Mouse (Mus musculus): ENCODE measurements around the gene Grip1.

Grip1 gene

DNA sequence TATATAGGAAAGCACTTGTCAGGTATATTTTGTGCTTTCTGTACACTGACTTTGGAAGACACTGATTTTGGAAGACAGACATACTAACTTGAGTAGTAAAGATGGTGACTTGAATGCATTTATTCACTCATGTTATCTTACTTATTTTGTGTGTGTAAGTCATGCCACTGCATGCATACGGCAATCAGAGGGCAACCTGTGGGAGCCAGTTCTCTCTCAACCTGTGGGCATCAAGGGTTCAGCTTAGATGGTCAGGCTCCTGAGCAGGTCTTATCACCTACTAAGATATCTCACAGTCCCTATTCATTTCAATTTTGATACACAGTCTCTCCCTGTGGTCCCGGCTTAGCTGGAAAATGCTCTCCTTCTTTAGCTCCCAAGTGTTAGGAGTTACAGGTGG, 5.4 kb downstream of the Grip1 start:
- no peak for DNase-seq (ENCODE audit: low spot score)

DNA sequence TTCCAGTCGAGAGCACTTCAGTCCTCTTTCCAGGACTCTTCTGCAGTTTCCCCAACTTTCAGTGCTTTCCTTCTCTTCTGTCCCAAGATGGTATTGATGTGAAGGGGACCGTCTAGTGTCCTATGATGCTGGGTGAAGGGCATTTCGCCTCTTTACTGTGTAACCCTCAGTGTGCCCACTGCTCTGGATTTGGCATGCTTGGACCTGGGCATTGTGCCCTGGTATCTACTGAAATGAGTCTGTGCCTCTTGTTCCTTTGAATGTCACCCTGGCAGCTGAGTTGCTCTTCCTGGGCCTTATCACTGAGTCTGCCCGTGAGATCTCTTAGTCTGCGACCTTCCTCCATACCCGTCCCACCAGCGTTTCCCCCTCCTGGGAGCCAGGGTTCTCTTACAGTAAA, 9.7 kb downstream of the Grip1 start:
- DNase-seq (ENCODE audit: low spot score) = no peak

DNA sequence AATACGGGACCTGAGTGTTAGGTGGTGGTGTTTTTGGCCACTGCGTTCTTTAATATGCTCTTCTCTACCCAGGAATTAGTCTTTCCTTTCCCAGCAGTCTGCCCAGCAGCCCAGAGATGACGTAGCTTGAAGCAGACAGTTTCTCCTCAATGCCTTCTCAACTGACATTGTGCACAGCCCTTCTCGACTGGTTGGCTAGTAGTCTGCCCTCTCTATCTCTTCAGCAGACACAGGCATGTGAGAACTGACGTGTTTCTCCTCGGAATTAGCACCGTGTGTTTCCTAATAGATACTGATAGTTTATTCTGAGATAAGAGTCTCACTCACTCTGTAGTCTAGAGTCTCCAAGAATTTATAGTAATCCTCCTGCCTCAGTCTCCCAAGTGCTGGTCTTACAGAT, 10.2 kb downstream of the Grip1 start:
- no peak for DNase-seq (ENCODE audit: low spot score)

DNA sequence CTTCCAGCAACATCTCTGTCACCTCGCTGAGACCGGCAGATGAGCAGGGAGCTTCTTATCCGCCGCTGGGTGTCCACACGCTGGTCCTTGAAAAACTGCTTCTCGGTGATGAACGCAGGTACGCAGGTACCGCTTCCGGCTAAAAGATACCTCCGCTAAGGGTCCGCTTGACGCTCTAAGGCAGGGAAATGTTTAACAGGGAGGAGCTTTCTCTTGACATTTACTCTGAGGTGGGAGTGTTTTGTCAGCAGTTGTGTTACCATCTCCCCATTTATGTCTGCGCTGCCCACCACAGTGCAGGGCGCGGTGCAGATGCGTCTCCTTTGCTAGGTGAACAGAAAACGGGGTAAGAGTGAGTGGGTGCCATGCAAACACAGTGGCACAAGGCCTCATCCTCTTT, 14.3 kb downstream of the Grip1 start:
- no peak for DNase-seq (ENCODE audit: low spot score)

DNA sequence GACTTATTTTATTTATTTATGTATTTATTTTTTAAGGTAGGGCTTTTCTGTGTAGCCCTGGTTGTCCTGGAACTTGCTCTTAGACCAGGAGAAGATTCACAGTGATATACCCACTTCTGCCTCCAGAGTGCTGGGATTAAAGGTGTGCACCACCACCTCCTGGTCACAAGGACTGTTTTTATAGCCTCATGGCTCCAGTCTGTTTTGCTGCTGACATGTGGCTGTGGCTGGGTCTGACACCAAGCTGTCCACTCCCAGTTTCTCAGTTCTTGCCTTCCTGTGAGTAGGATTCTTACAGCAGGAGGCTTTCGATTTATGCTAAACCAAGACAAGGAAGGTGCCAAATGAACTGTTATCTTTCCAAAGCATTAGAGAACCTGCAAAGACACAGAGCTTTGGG, 16.5 kb downstream of the Grip1 start:
- no peak for DNase-seq (ENCODE audit: low spot score)

DNA sequence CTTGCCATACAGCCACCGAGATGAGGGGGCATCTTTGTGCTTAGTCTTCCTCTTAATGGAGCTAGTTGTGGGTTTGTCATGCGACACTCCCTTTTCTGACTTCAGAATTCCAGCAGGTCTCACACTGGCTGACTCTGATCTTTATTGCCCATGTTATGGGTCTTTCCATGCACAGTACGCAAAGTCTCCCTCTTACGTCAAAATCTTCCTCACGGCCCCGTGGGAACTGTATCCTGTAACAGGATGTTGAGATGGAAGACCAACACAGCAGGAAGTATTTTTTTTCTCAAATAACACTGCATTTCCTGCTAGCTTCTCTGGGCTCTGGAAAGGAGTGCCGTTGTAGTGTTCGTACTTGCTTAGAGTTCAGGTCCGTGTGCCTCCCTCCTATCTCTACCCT, 21.5 kb downstream of the Grip1 start:
- DNase-seq (ENCODE audit: low spot score) = no peak

DNA sequence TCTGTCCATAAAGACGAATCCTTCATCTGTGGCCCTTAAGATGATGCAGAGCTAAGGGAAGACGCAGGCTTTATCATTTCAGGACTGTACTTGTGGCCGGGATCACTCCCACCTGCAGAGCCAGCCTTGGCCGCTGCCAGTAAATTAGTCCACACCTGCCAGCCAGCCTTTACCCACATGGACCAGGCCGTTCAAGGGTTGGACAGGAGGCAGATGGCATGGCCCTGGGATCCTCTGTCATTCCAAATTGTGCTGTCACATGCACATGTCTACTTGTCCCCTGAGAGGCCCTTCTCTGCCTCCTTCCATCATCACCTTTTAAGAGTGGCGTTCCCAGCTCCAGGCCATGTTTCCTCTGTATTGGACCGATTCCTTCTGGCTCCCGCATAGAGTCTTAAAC, 24.0 kb downstream of the Grip1 start:
- DNase-seq (ENCODE audit: low spot score) = no peak

DNA sequence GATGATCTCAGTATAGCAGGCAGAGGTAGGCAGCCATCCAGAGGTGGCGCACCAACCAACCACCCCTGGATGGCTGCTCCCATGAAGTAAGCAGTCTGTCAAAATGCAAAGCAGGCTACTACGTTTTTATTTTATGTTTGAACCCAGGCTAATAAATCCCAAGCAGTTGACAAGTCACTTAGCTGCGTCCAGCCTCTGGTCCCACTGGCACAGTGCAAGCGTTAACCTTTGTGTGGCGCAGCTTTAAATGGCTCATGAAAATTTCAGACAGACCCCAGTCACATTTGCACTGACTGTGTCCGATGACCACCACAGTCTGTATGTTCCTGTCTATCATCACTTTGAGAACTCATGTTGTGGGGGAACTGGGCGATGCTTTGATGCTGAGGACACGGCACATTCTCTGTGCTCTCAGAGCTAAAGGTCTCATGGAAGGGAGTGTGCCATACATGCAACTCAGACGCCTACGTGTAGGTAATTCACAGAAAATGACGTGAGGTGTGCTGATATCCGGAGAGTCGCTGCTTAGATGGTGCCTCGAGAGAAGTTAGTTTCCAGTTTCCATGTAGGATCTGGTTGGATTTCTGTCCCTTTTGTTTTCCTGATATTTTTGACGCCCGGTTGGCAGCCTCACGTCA, 29.6 kb downstream of the Grip1 start:
- DNase-seq (ENCODE audit: low spot score) = peak; percentile 21

DNA sequence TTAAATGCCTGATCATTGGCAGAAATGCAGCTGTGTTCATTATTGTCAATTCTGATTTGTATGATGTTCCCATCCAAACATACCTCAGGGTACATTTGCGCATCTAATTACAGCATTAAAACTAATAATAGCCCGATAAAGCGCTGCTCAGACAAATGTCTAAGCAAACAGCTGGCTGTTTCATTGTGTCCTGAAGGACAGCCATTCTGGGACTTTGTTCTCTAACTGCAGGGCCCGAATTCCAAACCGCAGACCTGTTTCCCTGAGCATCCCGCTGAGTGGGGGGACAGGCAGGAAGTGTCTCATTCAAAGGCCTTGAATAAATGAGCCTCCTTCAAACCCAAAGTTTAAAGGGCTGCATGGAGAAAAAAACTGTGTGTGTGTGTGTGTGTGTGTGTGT, 30.1 kb downstream of the Grip1 start:
- peak; percentile 26 for DNase-seq (ENCODE audit: low spot score)

DNA sequence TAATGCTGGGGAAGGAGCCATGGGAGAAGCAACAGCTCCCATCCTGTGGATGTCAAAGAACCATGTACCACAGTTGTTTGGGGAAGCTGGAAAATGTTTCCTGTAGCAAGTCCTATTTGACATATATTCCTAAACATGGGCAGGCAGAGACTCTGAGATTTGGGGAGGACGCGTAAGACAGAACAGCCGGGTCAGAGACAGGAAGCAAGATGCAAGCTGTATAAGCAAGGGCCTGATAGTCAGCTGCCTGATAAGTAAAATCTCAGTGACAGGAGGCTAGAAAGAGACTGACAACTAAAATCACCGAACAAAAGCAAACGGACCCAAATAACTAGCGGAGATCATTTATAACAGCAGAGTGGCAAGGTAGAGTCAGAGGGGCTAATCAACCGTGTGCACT, 33.3 kb downstream of the Grip1 start:
- DNase-seq (ENCODE audit: low spot score) = no peak

DNA sequence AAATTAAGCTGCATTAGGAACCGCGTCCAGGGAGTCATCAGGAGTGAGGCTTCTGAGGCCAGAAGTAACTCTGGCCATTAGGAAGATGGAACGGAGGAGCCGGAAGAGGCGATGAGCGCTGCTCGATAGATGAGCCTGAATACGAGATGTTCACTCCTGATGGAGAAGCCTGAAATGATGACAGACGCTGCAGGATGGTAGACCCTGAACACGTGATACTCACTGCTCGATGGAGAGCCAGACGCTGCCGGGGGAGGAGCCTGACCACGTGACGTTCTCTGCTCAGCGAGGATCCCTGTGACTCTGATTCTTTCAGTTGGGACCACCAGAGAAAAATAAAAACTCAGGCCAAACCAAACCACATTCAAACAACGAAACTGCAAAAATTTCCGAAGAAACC, 37.2 kb downstream of the Grip1 start:
- DNase-seq (ENCODE audit: low spot score) = no peak

DNA sequence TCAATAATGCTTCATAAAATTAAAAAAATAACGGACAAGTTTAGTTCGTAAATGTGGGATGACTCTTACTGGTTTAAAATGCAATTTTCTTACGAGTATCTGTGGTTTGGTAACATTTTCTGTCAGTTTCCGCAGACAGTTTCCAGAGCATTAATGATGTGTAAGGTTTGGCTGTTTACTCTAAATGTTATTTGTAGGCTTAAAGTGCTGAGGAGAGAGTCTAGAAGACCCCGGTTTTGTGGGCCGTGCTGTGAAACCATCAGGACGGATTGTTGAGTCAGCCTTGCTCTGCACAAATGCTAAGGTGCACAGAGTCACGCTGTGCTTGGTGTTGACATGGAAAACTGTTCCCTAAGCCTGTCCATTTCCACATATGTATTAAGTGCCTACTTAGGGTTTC, 41.7 kb downstream of the Grip1 start:
- DNase-seq (ENCODE audit: low spot score) = no peak

DNA sequence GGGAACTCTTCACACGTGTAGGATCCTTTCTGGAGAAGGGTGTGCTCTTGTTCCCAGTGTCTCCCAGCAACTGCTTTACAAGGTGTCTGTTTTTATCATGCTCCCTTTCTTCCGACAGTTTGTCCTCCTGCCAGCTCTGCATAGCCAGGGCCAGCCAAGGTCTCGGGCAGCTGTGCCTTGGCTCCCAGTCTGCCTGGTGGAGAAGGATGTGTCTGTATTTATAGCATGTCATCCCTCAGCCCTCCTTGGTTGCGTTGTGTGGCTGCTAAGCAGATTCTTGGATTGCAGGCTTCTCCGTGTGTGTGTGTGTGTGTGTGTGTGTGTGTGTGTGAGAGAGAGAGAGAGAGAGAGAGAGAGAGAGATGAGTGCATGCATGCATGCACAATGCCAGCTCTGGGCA, 42.6 kb downstream of the Grip1 start:
- DNase-seq (ENCODE audit: low spot score) = no peak

DNA sequence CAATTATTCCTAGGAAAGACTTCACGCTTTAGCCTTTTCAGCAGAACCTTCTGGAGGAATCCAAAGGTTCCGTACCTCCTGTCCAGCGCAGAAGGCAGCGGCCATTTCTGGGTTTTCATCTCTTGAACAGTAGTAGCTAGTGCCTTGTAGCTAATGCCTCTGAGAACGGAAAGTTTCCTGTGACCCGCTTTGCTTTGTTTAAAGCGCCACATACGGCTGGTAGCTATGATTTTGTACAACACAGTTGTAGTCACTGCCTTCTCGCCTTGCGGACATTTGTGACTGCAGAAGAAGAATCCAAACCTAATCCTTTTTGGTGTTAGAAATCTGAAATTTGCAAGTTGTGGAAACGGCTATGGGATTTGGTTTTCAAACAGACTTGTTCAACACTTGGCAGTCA, 68.1 kb downstream of the Grip1 start:
- no peak for DNase-seq (ENCODE audit: low spot score)

DNA sequence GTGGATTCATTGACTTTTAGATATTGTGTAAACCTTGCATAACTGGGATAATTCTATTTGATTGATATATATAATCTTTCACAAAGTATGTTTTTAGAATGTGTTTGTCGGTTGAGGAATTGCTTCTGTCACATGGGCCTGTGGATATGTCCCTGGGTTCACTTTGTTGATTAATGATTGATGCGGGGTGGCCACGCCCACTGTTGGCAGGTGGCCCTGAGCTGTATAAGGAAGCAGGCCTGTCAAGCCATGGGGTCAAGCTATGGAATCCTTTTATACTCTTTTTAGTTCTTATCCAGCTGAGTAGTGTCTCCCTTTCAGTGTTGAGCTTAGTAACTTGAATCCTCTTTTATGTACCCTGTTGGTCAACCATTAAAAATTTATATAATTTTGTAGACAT, 72.1 kb downstream of the Grip1 start:
- no peak for DNase-seq (ENCODE audit: low spot score)

DNA sequence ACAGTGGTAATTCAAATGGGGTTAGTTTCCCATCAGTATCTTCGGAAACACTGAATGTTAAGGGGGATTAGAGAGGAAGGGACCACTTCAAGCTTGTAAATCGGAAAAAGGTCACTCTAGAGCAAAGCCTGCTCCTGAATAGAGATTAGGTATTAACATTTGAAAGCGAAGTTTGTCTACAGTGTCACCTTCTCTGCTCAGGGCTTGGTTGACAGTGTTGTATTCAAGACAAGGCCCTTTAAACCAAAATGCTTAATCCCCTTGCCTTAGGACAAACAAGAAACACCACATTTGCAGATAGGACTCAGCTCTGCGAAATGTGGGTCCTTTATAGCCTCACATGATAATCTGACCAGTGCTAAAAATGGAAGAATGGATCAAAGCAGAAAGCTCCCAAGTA, 81.2 kb downstream of the Grip1 start:
- DNase-seq (ENCODE audit: low spot score) = no peak

DNA sequence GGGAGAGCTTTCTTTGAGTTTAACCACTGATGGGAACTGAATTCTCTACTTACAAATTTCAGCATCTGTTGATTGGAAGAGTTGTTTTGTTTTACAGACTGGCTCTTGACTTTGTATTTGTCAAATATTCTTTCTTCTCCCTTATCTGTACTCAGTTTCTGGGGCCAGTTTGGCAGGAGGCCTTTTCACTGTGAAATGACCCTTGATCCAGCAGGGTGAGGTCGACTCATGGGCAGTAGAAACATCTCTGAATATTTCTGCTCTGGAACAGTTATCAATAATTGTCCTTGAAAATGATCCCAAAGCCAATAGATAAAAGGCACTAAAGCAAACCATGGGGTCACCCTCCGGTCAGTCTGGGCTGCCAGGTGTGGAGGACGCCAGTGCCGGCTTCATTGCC, 88.0 kb downstream of the Grip1 start:
- DNase-seq (ENCODE audit: low spot score) = no peak

DNA sequence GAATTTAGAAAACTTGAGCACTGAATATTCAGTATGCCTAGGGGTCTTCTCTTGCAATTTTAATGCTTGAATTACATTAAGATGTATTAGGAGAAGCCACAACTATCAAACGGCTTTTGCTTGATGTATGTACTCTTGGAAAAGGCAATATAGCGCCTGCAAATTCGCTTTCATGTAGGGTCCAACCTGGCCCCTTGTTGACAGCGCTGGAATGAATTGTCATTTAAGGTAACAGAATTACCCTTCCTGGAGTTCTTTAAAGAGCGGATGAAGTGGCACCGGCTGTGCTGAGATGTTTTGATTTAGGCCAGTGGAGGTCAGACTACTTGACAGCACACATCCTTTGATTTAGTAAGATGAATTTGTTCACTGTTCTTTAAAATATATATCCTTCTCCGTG, 90.1 kb downstream of the Grip1 start:
- no peak for DNase-seq (ENCODE audit: low spot score)

DNA sequence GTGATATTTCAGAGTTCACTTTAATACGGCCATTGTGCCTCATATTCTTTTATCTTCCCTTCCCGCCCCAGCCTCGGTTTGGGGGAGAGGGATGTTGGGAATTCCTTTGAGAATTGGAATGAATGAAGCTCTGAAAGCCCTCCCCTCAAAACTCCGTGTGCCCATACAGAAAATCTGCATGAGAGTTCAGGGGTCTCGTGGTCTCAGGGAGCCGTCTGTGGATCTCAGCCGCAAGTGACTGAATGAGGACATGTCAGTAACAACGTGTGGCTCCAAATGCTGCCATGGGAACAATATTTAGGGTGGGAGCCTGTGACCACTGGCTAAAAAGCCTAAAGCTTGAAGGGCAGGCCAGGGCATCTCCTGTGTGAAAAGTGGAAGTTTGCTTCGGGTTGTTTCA, 91.1 kb downstream of the Grip1 start:
- peak; percentile 14 for DNase-seq (ENCODE audit: low spot score)

DNA sequence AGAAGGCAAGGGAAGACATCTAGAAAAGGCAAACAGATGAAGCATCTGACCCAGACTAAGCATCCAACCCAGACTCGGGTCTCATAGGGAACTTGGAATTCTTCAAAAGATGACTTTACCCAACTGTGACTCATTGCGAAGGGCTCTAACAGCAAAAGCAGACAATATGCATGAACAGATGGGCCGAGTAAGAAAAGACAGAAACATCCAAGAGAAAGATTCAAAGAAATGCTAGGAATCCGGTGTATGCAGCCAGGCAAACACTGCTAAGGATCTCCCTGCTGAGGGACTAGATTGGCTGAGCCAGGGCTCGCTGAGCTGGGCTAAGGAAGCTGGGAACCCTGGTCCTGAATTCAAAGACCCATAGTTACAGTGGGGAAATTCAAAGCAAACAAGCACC, 94.2 kb downstream of the Grip1 start:
- no peak for DNase-seq (ENCODE audit: low spot score)

DNA sequence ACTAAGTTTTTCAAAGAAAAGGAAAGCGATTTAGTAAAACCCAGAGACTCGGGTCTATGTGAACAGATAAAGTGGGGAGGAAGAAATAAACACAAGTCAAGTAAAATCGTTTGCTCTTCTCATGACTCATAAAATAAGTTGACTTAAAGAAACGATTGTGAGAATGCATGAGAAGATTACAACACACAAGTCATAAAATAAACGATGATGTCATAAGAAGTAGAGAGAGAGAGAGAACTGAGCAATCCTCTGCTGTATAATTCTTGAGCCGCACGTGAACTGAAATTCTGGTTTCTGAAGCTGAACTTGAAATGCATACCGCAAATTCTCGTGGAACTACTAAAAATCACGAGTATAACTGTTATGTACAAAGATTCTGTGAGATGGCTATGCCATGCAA, 95.1 kb downstream of the Grip1 start:
- DNase-seq (ENCODE audit: low spot score) = no peak

DNA sequence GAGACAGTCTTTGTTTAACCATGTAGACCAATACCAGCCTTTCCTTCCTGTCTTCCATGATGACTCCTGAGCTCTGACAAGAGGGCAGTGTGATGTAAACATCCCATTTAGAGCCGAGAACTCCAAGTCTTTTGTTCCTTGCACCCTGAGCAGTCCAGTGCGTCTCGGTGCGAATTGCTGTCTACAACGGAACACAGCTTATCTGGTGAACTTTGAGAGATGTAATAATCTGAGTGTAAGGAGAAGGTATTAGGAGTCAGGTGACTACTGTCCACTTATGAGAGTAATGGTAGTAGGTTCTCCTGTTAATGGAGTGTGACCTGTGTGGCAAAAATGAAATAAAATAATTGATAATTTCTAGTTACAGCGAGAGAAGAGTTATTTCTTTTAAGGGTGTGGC, 97.0 kb downstream of the Grip1 start:
- DNase-seq (ENCODE audit: low spot score) = no peak

DNA sequence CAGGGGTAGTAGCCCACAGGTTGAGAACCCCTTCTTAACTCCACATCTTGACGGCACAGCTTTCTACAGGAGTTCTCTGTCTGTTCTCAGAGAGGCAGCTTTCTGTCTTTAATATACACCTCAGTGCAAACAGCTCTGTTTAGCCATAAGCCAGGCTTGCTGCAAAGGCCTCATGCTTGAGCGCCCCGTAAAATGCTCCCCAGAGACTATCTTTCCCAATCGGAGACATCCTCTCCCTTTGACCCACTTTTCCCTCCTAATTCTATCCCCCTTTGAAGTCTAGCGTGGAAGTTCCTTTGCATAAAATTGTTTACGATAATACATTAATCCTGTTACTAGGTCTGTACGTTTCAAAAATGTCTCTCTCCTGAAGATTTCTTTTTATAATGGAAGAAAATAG, 102.7 kb downstream of the Grip1 start:
- peak; percentile 62 for DNase-seq (ENCODE audit: low spot score)

DNA sequence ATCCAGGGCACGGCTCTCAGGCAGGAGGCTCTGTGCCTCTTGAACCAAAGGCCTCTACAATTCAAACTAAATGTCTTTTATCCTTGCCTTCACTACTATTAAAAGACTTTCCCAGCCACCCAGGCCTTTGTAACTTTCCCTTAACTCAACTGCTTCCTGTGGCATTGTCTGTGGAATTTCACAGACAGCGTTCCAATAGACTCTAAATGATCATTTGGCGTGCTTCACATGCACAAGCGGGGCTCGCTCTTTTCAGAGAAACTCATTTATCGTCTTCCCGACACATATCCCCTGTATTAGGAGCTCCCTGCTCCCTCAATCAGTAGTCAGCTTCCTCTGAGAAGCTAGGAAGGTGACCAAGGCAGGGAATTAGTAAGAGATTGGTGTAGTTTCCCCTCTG, 104.8 kb downstream of the Grip1 start:
- DNase-seq (ENCODE audit: low spot score) = no peak

DNA sequence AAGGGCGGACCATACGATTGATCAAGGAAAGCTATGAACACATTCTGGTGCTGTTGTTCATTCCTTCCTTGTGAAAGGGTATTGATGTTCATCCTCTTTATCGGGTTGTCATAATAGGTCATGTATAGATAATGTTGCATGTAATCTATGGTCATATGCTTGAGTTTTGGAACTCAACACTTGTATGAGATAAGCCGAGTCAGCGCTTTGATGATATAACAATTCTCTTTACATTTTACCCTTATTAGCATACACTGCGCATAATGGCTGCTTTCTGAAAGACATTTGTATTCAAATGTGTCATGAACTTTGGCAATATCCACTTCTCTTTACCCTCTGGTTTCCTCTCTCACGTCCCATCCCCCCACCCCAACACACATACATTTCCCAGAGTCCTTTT, 111.2 kb downstream of the Grip1 start:
- no peak for DNase-seq (ENCODE audit: low spot score)

Data from retina, embryonic 14.5 days (tissue).